Mouse (Mus musculus): ENCODE measurements around the gene Mbd6. TPM values are rescaled to one million over a fixed set of nuclear protein-coding genes. Genes with fewer than 3 reads are reported as not detected.
"Not testable (repeated sequence)": the region's sequence is repeated elsewhere in the genome, so short reads cannot be mapped to it uniquely, and the experiment has no call there.

Mbd6 gene
- polyA plus RNA-seq, 1 experiment, result 47.8 TPM

- TF ChIP-seq CTCF (IDR thresholded peaks at IDR 0.05; ENCODE audit: borderline replicate concordance, insufficient read depth, low read depth, low read length) (no peak), POLR2A (IDR thresholded peaks at IDR 0.05; ENCODE audit: borderline replicate concordance, insufficient read depth, low read length) (no peak)
- Histone ChIP-seq H3K27me3 (ENCODE audit: control insufficient read depth, insufficient read depth, low read length) (no peaks in the 10 kb centered on the region; the same call in 1 of the 2 replicates), H3K27ac (ENCODE audit: insufficient read depth, low read length) (no peak overlapping the region), H3K4me3 (replicated peaks; ENCODE audit: insufficient read depth, low read depth, low read length) (no peak overlapping the region), H3K4me1 (ENCODE audit: control insufficient read depth, insufficient read depth, low read length) (no peaks in the 10 kb centered on the region)
- no peak for DNase-seq
- 66% methylated on average over 13 of the region's 13 CpGs for WGBS
Measured at GRCm38 (mm10) chr10:127322178-127322577, 33.4 kb upstream of the Mbd6 start.

GRCm38 (mm10) chr10:127321621-127322020 is 32.8 kb upstream of the Mbd6 start, which contains the start of gene Arhgap9:
Gene Arhgap9 (plus strand): TSS chr10:127321964.
- H3K4me3 ChIP-seq (replicated peaks; ENCODE audit: insufficient read depth, low read depth, low read length), result no peak within 1 kb of the TSS
- WGBS, result 73% methylated on average over 3 of the region's 3 CpGs
- TF ChIP-seq POLR2A (IDR thresholded peaks at IDR 0.05; ENCODE audit: borderline replicate concordance, insufficient read depth, low read length) (no peak), CTCF (IDR thresholded peaks at IDR 0.05; ENCODE audit: borderline replicate concordance, insufficient read depth, low read depth, low read length) (no peak)
- H3K27ac ChIP-seq (ENCODE audit: insufficient read depth, low read length), result no peak within 1 kb of the TSS
- H3K27me3 ChIP-seq (ENCODE audit: control insufficient read depth, insufficient read depth, low read length), result no peaks in the 10 kb centered on the region; the same call in 1 of the 2 replicates
- no peak for DNase-seq
- no peaks in the 10 kb centered on the region for H3K4me1 ChIP-seq (ENCODE audit: control insufficient read depth, insufficient read depth, low read length)

DNA sequence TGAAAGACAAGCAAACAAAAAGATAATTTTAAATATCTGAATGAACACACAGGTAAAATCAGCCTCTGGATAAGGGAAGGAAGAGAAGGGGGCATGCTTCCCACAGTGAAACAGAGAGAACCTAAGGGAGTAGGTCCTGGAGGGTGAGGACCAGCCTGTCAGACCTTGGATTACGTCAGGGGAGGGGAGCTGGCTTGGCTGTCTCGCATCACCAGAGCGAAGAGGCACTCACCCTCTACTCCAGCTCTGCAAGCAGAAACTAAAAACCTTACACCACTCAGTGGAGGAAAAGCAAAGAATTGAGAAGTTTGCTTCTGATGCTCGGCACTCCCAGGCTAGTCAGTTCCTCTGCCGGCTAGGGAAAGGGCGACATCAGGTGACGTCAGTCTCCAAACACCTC is 31.2 kb upstream of the Mbd6 start:
- Histone ChIP-seq H3K4me3 (replicated peaks; ENCODE audit: insufficient read depth, low read depth, low read length) (no peak overlapping the region), H3K27me3 (ENCODE audit: control insufficient read depth, insufficient read depth, low read length) (no peaks in the 10 kb centered on the region; the same call in 1 of the 2 replicates), H3K27ac (ENCODE audit: insufficient read depth, low read length) (no peak overlapping the region), H3K4me1 (ENCODE audit: control insufficient read depth, insufficient read depth, low read length) (no peaks in the 10 kb centered on the region)
- DNase-seq, result no peak
- WGBS, result 76% methylated on average over 7 of the region's 7 CpGs
- TF ChIP-seq CTCF (IDR thresholded peaks at IDR 0.05; ENCODE audit: borderline replicate concordance, insufficient read depth, low read depth, low read length) (no peak), POLR2A (IDR thresholded peaks at IDR 0.05; ENCODE audit: borderline replicate concordance, insufficient read depth, low read length) (no peak)

DNA sequence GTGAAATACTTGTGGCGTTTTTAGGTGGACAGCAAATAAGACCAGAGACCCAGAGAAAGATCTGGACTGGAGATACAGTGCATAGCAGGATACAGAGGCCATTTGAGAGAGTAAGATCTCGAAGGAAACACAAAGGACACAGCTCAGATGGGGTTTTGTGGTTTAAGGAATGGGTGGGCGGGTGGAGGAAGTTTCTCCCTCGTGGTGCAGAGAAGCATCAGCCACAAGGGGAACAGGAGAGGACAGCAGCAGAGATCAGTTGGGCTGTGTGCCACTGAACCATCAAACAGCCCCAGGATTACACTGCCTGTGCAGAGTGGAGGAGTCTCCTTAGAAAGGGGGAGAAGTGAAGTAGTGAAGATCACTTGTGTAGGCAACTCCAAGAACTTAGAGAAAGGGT is 29.2 kb upstream of the Mbd6 start:
- no peak overlapping the region for H3K27ac ChIP-seq (ENCODE audit: insufficient read depth, low read length)

DNA sequence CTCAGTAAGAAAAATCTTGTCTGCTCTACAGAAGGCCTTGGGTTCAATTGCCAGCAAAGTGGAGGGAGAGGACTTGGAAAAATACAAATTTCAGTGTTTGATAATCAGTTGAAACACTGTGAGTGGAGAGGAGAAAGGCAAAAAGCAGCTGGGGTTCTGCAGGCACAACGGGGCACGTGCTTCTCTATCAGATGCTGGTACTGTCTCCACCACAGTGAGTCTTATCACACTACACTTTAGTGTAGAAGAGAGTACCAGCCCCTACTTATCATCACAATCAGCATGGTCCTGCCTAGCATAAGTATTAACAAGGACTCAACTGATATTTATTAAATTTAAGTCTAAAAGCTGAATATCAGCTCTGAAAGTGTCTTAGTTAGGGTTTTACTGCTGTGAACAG is 28.5 kb upstream of the Mbd6 start:
- no peaks in the 10 kb centered on the region for H3K27me3 ChIP-seq (ENCODE audit: control insufficient read depth, insufficient read depth, low read length)
- no peak overlapping the region for H3K27ac ChIP-seq (ENCODE audit: insufficient read depth, low read length)
- no peak for TF ChIP-seq POLR2A (IDR thresholded peaks at IDR 0.05; ENCODE audit: borderline replicate concordance, insufficient read depth, low read length)
- no peak for TF ChIP-seq CTCF (IDR thresholded peaks at IDR 0.05; ENCODE audit: borderline replicate concordance, insufficient read depth, low read depth, low read length)
- no peak for DNase-seq
- H3K4me1 ChIP-seq (ENCODE audit: control insufficient read depth, insufficient read depth, low read length), result no peaks in the 10 kb centered on the region
- WGBS, result 80% methylated on average over 2 of the region's 2 CpGs
- no peak overlapping the region for H3K4me3 ChIP-seq (replicated peaks; ENCODE audit: insufficient read depth, low read depth, low read length)

More for the DNA sequence above, 29.2 kb upstream of the Mbd6 start:
- Histone ChIP-seq H3K4me3 (replicated peaks; ENCODE audit: insufficient read depth, low read depth, low read length) (no peak overlapping the region), H3K4me1 (ENCODE audit: control insufficient read depth, insufficient read depth, low read length) (no peaks in the 10 kb centered on the region), H3K27me3 (ENCODE audit: control insufficient read depth, insufficient read depth, low read length) (no peaks in the 10 kb centered on the region)
- DNase-seq, result no peak
- 39% methylated on average over 4 of the region's 4 CpGs for WGBS
- no peak for TF ChIP-seq CTCF (IDR thresholded peaks at IDR 0.05; ENCODE audit: borderline replicate concordance, insufficient read depth, low read depth, low read length)
- TF ChIP-seq POLR2A (IDR thresholded peaks at IDR 0.05; ENCODE audit: borderline replicate concordance, insufficient read depth, low read length), result no peak

DNA sequence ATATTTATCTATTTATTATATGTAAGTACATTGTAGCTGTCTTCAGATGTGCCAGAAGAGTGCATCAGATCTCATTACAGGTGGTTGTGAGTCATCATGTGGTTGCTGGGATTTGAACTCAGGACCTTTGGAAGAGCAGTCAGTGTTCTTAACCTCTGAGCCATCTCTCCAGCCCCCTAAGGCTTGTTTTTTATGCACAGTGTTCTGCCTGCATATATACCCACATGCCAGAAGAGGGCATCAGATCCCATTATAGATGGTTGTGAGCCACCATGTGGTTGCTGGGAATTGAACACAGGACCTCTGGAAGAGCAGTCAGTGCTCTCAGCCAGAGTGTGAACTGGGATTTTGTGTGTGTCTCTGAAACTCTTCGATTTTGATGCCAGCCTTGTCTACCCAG is 26.1 kb upstream of the Mbd6 start:
- H3K4me3 ChIP-seq (replicated peaks; ENCODE audit: insufficient read depth, low read depth, low read length); DNase-seq; H3K27ac ChIP-seq (ENCODE audit: insufficient read depth, low read length); H3K27me3 ChIP-seq (ENCODE audit: control insufficient read depth, insufficient read depth, low read length); H3K4me1 ChIP-seq (ENCODE audit: control insufficient read depth, insufficient read depth, low read length): not testable (repeated sequence)
- WGBS, result 78% methylated on average over 1 of the region's 1 CpGs

DNA sequence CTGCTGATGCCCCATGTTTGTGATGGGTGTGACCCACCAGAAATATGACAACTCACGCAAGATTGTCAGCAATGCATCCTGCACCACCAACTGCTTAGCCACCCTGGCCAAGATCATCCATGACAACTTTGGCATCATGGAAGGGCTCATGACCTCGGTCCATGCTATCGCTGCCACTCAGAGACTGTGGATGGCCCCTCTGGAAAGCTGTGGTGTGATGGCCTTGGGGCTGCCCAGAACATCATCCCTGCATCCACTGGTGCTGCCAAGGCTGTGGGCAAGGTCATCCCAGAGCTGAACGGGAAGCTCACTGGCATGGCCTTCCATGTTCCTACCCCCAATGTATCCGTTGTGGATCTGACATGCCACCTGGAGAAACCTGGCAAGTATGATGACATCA is 24.7 kb upstream of the Mbd6 start:
- not testable (repeated sequence) for H3K4me3 ChIP-seq (replicated peaks; ENCODE audit: insufficient read depth, low read depth, low read length); DNase-seq; H3K27me3 ChIP-seq (ENCODE audit: control insufficient read depth, insufficient read depth, low read length); H3K27ac ChIP-seq (ENCODE audit: insufficient read depth, low read length); H3K4me1 ChIP-seq (ENCODE audit: control insufficient read depth, insufficient read depth, low read length)
- WGBS, result 92% methylated on average over 5 of the region's 5 CpGs

GRCm38 (mm10) chr10:127312858-127313257 is 24.0 kb upstream of the Mbd6 start:
- H3K4me3 ChIP-seq (replicated peaks; ENCODE audit: insufficient read depth, low read depth, low read length), result no peak overlapping the region
- H3K4me1 ChIP-seq (ENCODE audit: control insufficient read depth, insufficient read depth, low read length), result no peaks in the 10 kb centered on the region
- WGBS, result 70% methylated on average over 4 of the region's 4 CpGs
- no peak for DNase-seq
- no peaks in the 10 kb centered on the region for H3K27me3 ChIP-seq (ENCODE audit: control insufficient read depth, insufficient read depth, low read length)
- no peak overlapping the region for H3K27ac ChIP-seq (ENCODE audit: insufficient read depth, low read length)
- TF ChIP-seq CTCF (IDR thresholded peaks at IDR 0.05; ENCODE audit: borderline replicate concordance, insufficient read depth, low read depth, low read length) (no peak), POLR2A (IDR thresholded peaks at IDR 0.05; ENCODE audit: borderline replicate concordance, insufficient read depth, low read length) (no peak)

DNA sequence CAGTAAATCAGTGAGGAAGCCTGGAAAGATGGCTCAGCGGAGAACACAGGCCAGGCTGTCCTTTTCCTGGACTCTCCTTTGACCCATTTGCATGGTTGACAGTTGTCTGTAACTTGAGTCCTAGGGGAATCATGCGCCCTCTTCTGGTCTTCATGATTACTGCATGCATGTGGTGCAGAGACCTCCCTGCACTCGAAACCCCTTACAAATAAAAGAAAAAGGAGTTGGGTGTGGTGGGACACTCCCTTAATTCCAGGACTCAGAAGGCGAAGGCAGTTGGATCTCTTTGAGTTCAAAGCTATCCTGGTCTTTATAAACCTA is 23.5 kb upstream of the Mbd6 start:
- Histone ChIP-seq H3K27me3 (ENCODE audit: control insufficient read depth, insufficient read depth, low read length) (no peaks in the 10 kb centered on the region), H3K27ac (ENCODE audit: insufficient read depth, low read length) (peak overlapping the region; percentile 23; the same call in 1 of the 2 replicates), H3K4me1 (ENCODE audit: control insufficient read depth, insufficient read depth, low read length) (no peaks in the 10 kb centered on the region), H3K4me3 (replicated peaks; ENCODE audit: insufficient read depth, low read depth, low read length) (peak overlapping the region; percentile 91)
- WGBS, result 0% methylated on average over 4 of the region's 4 CpGs
- peak; percentile 80 to 85 for DNase-seq
- TF ChIP-seq POLR2A (IDR thresholded peaks at IDR 0.05; ENCODE audit: borderline replicate concordance, insufficient read depth, low read length) (no peak), CTCF (IDR thresholded peaks at IDR 0.05; ENCODE audit: borderline replicate concordance, insufficient read depth, low read depth, low read length) (peak; percentile 75; the same call in 1 of the 2 replicates)
